Mouse (Mus musculus): ENCODE data around the gene Tango6. TPM values are rescaled to one million over a fixed set of nuclear protein-coding genes. Genes with fewer than 3 reads are reported as not detected.

Tango6 gene
- polyA plus RNA-seq, 1 experiment: 7.3 TPM

DNA sequence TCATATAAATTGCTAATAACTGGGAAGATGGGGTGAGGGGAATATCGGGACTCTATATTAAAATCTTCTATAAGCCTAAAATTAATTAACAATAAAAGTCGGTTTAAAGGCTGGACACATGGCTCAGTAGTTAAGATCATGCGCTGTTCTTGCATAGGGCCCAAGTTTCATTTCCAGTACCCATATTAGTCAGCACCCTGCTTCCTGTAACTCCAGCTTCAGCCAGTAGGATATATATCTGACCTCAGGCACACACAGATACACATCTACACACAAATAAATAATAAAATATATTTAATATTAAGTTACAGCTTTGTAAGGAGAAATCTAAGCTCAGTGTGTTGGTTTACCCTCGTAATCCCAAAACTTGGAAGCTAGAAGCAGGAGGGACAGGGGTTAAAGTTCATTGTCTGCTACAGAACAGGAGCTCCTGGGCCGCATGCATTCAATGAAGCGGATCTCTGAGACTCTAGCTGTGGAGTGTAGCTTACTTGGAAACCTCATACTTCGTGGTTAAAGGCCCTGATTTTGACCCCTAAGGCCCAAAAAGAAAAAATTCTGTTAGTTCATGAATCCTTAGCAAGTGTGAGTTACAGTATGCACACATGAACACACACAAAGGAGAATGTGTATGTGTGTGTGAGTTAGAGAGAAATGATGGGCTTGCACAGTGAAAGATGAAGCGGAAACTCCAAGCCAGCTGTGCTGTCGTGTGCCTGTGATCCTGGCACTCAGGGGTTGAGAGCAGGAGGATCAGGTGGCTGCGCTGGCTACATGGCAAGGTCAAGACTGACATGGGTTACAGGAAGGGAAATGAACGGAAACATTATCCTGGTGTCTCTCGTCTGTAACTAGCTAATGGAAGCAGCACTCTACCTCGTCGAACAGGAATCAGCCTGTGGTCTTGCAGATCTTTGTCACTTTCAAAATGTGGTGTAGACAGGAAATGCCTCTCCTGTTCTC, 138.0 kb downstream of the Tango6 start:
- Histone ChIP-seq H3K4me3 (ENCODE audit: insufficient read depth, poor library complexity, severe bottlenecking) (no peak overlapping the region), H3K79me3 (ENCODE audit: low read depth) (no peaks in the 10 kb centered on the region), H3K36me3 (ENCODE audit: control insufficient read depth, insufficient read depth) (peaks cover 4% of the 10 kb centered on the region), H3K27me3 (ENCODE audit: control insufficient read depth, insufficient read depth, insufficient read length) (no peaks in the 10 kb centered on the region), H3ac (ENCODE audit: control insufficient read depth, insufficient read length, low read depth) (no peak overlapping the region), H3K79me2 (ENCODE audit: control insufficient read depth, insufficient read depth) (no peaks in the 10 kb centered on the region)
- TF ChIP-seq MAX (IDR thresholded peaks at IDR 0.05): no peak
- no peak for TF ChIP-seq USF1 (IDR thresholded peaks at IDR 0.05; ENCODE audit: low read depth)
- TF ChIP-seq MYOG (IDR thresholded peaks at IDR 0.05; ENCODE audit: control insufficient read depth, extremely low read depth, insufficient read length): no peak
- TF ChIP-seq CEBPB (IDR thresholded peaks at IDR 0.05; ENCODE audit: low read depth): no peak
- TF ChIP-seq FOSL1 (IDR thresholded peaks at IDR 0.05; ENCODE audit: insufficient read depth, low read length, poor library complexity, severe bottlenecking): no peak
- TF ChIP-seq CTCF (IDR thresholded peaks at IDR 0.05; ENCODE audit: control insufficient read depth, insufficient read depth, insufficient read length): no peak
- TF ChIP-seq MYOD1 (IDR thresholded peaks at IDR 0.05; ENCODE audit: control insufficient read depth, insufficient read length, low read depth): no peak

GRCm38 (mm10) chr8:106828921-106829320, 146.1 kb downstream of the Tango6 start:
- TF ChIP-seq MYOG (IDR thresholded peaks at IDR 0.05; ENCODE audit: control insufficient read depth, extremely low read depth, insufficient read length) (no peak), USF1 (IDR thresholded peaks at IDR 0.05; ENCODE audit: low read depth) (no peak), MAX (IDR thresholded peaks at IDR 0.05) (no peak), CEBPB (IDR thresholded peaks at IDR 0.05; ENCODE audit: low read depth) (no peak)
- no peaks in the 10 kb centered on the region for H3K36me3 ChIP-seq (ENCODE audit: control insufficient read depth, insufficient read depth)
- no peak overlapping the region for H3K4me3 ChIP-seq (ENCODE audit: insufficient read depth, poor library complexity, severe bottlenecking)
- no peaks in the 10 kb centered on the region for H3K27me3 ChIP-seq (ENCODE audit: control insufficient read depth, insufficient read depth, insufficient read length)
- H3ac ChIP-seq (ENCODE audit: control insufficient read depth, insufficient read length, low read depth): no peak overlapping the region
- no peaks in the 10 kb centered on the region for H3K79me3 ChIP-seq (ENCODE audit: low read depth)
- no peaks in the 10 kb centered on the region for H3K79me2 ChIP-seq (ENCODE audit: control insufficient read depth, insufficient read depth)

GRCm38 (mm10) chr8:106829526-106830045, 146.7 kb downstream of the Tango6 start:
- no peaks in the 10 kb centered on the region for H3K79me2 ChIP-seq (ENCODE audit: control insufficient read depth, insufficient read depth)
- no peak overlapping the region for H3ac ChIP-seq (ENCODE audit: control insufficient read depth, insufficient read length, low read depth)
- no peak overlapping the region for H3K4me3 ChIP-seq (ENCODE audit: insufficient read depth, poor library complexity, severe bottlenecking)
- H3K79me3 ChIP-seq (ENCODE audit: low read depth): no peaks in the 10 kb centered on the region
- no peak for TF ChIP-seq CTCF (IDR thresholded peaks at IDR 0.05; ENCODE audit: control insufficient read depth, insufficient read depth, insufficient read length)
- TF ChIP-seq FOSL1 (IDR thresholded peaks at IDR 0.05; ENCODE audit: insufficient read depth, low read length, poor library complexity, severe bottlenecking): no peak
- no peak for TF ChIP-seq MYOG (IDR thresholded peaks at IDR 0.05; ENCODE audit: control insufficient read depth, extremely low read depth, insufficient read length)
- TF ChIP-seq USF1 (IDR thresholded peaks at IDR 0.05; ENCODE audit: low read depth): no peak
- TF ChIP-seq MYOD1 (IDR thresholded peaks at IDR 0.05; ENCODE audit: control insufficient read depth, insufficient read length, low read depth): no peak
- no peak for TF ChIP-seq CEBPB (IDR thresholded peaks at IDR 0.05; ENCODE audit: low read depth)
- no peak for TF ChIP-seq MAX (IDR thresholded peaks at IDR 0.05)
- no peaks in the 10 kb centered on the region for H3K27me3 ChIP-seq (ENCODE audit: control insufficient read depth, insufficient read depth, insufficient read length)
- no peaks in the 10 kb centered on the region for H3K36me3 ChIP-seq (ENCODE audit: control insufficient read depth, insufficient read depth)

- no peak overlapping the region for H3ac ChIP-seq (ENCODE audit: control insufficient read depth, insufficient read length, low read depth)
- no peaks in the 10 kb centered on the region for H3K79me3 ChIP-seq (ENCODE audit: low read depth)
- H3K79me2 ChIP-seq (ENCODE audit: control insufficient read depth, insufficient read depth): no peaks in the 10 kb centered on the region
- no peak overlapping the region for H3K4me3 ChIP-seq (ENCODE audit: insufficient read depth, poor library complexity, severe bottlenecking)
- TF ChIP-seq CEBPB (IDR thresholded peaks at IDR 0.05; ENCODE audit: low read depth) (no peak), MYOG (IDR thresholded peaks at IDR 0.05; ENCODE audit: control insufficient read depth, extremely low read depth, insufficient read length) (no peak), CTCF (IDR thresholded peaks at IDR 0.05; ENCODE audit: control insufficient read depth, insufficient read depth, insufficient read length) (no peak), FOSL1 (IDR thresholded peaks at IDR 0.05; ENCODE audit: insufficient read depth, low read length, poor library complexity, severe bottlenecking) (no peak), MAX (IDR thresholded peaks at IDR 0.05) (no peak), USF1 (IDR thresholded peaks at IDR 0.05; ENCODE audit: low read depth) (no peak), MYOD1 (IDR thresholded peaks at IDR 0.05; ENCODE audit: control insufficient read depth, insufficient read length, low read depth) (no peak)
- H3K36me3 ChIP-seq (ENCODE audit: control insufficient read depth, insufficient read depth): no peaks in the 10 kb centered on the region
- no peaks in the 10 kb centered on the region for H3K27me3 ChIP-seq (ENCODE audit: control insufficient read depth, insufficient read depth, insufficient read length)
Observed at GRCm38 (mm10) chr8:106834899-106835298, 152.0 kb downstream of the Tango6 start.

DNA sequence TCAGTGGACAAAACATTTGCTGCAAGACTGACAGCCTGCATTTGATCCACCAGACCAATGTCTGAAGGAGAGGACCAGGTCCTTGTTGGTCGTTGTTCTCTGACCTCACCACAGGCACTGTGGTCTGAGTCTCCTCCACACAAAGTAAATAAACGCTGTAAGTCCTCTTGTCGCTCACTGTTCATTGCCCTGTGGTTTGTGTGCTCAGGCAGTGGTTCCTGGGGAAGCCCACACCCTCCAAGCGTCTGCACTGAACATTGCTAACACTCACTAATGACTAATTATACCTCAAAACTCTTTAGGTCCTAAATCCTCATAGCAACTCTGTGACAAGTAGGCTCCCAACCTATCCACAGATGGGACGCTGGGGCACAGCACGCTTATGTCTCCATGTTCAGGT, 153.7 kb downstream of the Tango6 start:
- TF ChIP-seq CTCF (IDR thresholded peaks at IDR 0.05; ENCODE audit: control insufficient read depth, insufficient read depth, insufficient read length) (no peak), MYOD1 (IDR thresholded peaks at IDR 0.05; ENCODE audit: control insufficient read depth, insufficient read length, low read depth) (no peak), CEBPB (IDR thresholded peaks at IDR 0.05; ENCODE audit: low read depth) (no peak), USF1 (IDR thresholded peaks at IDR 0.05; ENCODE audit: low read depth) (no peak), FOSL1 (IDR thresholded peaks at IDR 0.05; ENCODE audit: insufficient read depth, low read length, poor library complexity, severe bottlenecking) (no peak)
- Histone ChIP-seq H3ac (ENCODE audit: control insufficient read depth, insufficient read length, low read depth) (no peak overlapping the region), H3K79me3 (ENCODE audit: low read depth) (no peaks in the 10 kb centered on the region), H3K27me3 (ENCODE audit: control insufficient read depth, insufficient read depth, insufficient read length) (no peaks in the 10 kb centered on the region), H3K4me3 (ENCODE audit: insufficient read depth, poor library complexity, severe bottlenecking) (no peak overlapping the region), H3K79me2 (ENCODE audit: control insufficient read depth, insufficient read depth) (no peaks in the 10 kb centered on the region), H3K36me3 (ENCODE audit: control insufficient read depth, insufficient read depth) (no peaks in the 10 kb centered on the region)

All from C2C12 (cell line).